Mouse (Mus musculus) embryonic fibroblast, embryonic 13.5 days (primary cell): ENCODE data around the gene Fmod.

Experiments used
- CTCF ChIP-seq: IDR thresholded peaks from 2 replicates; pipeline ENCODE4 v1.5.1; 2011; ENCODE audit warnings: mild to moderate bottlenecking, control low read depth, low read length, moderate library complexity, borderline replicate concordance; ENCODE audit not compliant: insufficient read depth
- POLR2A ChIP-seq: IDR thresholded peaks from 2 replicates; pipeline ENCODE4 v1.6.1; 2011; ENCODE audit warnings: low read depth, mild to moderate bottlenecking, control low read depth, low read length, moderate library complexity

GRCm38 (mm10) chr1:133991277-133991676 lies 45.8 kb upstream of the Fmod start:
- TF ChIP-seq CTCF (no peak), POLR2A (no peak)
